Mouse (Mus musculus) kidney, adult 11 months (tissue): ENCODE measurements around the gene Erich4.
"Not testable (repeated sequence)": the region's sequence is repeated elsewhere in the genome, so short reads cannot be mapped to it uniquely, and the experiment has no call there.

Experiments used
- DNase-seq: peaks from one replicate; pipeline ENCODE4 v3.0.0; 2022

Erich4 gene

GRCm38 (mm10) chr7:25575870-25576269 is 39.8 kb downstream of the Erich4 start:
- no peak for DNase-seq

DNA sequence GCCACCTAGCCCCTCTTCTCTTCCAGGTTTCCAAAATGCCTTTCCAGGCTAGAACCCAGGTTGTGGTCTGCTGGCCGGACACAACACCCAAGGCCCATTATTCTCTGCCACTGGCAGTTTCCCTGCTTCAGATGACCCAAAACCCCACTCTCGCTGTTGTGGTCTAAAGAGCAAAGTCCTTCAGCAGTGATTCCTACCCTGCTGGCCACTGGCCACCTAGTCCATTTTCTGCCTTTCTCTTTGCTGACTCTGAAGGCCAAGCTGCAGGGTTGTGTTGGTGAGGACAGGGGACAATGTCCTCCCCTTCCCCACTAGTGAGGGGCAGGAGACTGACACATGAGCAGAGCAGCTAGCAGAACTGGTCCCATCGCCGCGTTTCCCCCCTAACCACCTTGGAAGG is 40.6 kb downstream of the Erich4 start:
- peak; percentile 77 for DNase-seq

- not testable (repeated sequence) for DNase-seq
Measured at GRCm38 (mm10) chr7:25573806-25574205, 41.9 kb downstream of the Erich4 start.

GRCm38 (mm10) chr7:25568721-25569120 is 47.0 kb downstream of the Erich4 start:
- DNase-seq, result peak; percentile 72
